Mouse (Mus musculus) intestine, postnatal 0 days (tissue): ENCODE data around the gene Rasl11a. TPM values are rescaled to one million over a fixed set of nuclear protein-coding genes. Genes with fewer than 3 reads are reported as not detected.

Experiments
- ATAC-seq: fragments of 200-750 bp; cut with Nextera tagmentation; 2 replicates; pipeline ENCODE4 v1.8.0; 2017; ENCODE audit warnings: mild to moderate bottlenecking, moderate TSS enrichment, moderate library complexity
- H3K27ac ChIP-seq: fragments of 300-500 bp; sonication (generic); 2 replicates; pipeline ENCODE4 v1.5.1; 2014; ENCODE audit warnings: mild to moderate bottlenecking, low read depth, low read length, moderate library complexity
- H3K27me3 ChIP-seq: fragments of 300-500 bp; sonication (generic); replicated peaks from 2 replicates; pipeline ENCODE4 v1.6.1; 2014; ENCODE audit warnings: low read length, mixed read lengths; ENCODE audit not compliant: control insufficient read depth, insufficient read depth
- H3K36me3 ChIP-seq: fragments of 300-500 bp; sonication (generic); 2 replicates; pipeline ENCODE4 v1.6.1; 2014; ENCODE audit warnings: mild to moderate bottlenecking, moderate library complexity; ENCODE audit not compliant: control insufficient read depth, insufficient read depth
- H3K4me1 ChIP-seq: fragments of 300-500 bp; sonication (generic); replicated peaks from 2 replicates; pipeline ENCODE4 v1.6.1; 2014; ENCODE audit warnings: antibody characterized with exemption, low read length, mixed read lengths; ENCODE audit not compliant: control insufficient read depth, insufficient read depth
- H3K4me2 ChIP-seq: fragments of 300-500 bp; sonication (generic); replicated peaks from 2 replicates; pipeline ENCODE4 v1.6.1; 2014; ENCODE audit warnings: low read depth, mild to moderate bottlenecking, moderate library complexity
- H3K4me3 ChIP-seq: fragments of 300-500 bp; sonication (generic); 2 replicates; pipeline ENCODE4 v1.5.1; 2014; ENCODE audit warnings: low read depth, low read length
- H3K9ac ChIP-seq: fragments of 300-500 bp; sonication (generic); 2 replicates; pipeline ENCODE4 v1.6.1; 2014; ENCODE audit warnings: mild to moderate bottlenecking, low read depth, low read length
- H3K9me3 ChIP-seq: fragments of 300-500 bp; sonication (generic); 2 replicates; pipeline ENCODE4 v1.6.1; 2016; ENCODE audit warnings: mixed run types; ENCODE audit not compliant: control insufficient read depth
- CTCF ChIP-seq: sonication (generic); IDR thresholded peaks from 2 replicates; pipeline ENCODE4 v1.5.1; 2016; ENCODE audit warnings: low read depth, mild to moderate bottlenecking, control low read depth, antibody characterized with exemption, moderate library complexity
- WGBS: fragments of 180-500 bp; shearing (Covaris S2); extraction: QIAGEN DNeasy Blood & Tissue Kit; methylation state at CpG from one replicate; pipeline ENCODE4 v1.1.7; 2014; 5-methylcytosine and 5-hydroxymethylcytosine counted together
- polyA plus RNA-seq: library from polyadenylated mRNA; unstranded; fragments of >200 nt; fragmentation: Nextera tagmentation; extraction: Ambion mirVana; gene quantifications from 2 replicates; pipeline ENCODE4 v1.2.1, GENCODE M21; 2015

Rasl11a gene
- polyA plus RNA-seq, 1 experiment from 2014 or later = 17.6 TPM

GRCm38 (mm10) chr5:146840422-146840821, 4.4 kb upstream of the Rasl11a start:
- no peak overlapping the region for H3K9ac ChIP-seq
- no peaks in the 10 kb centered on the region for H3K9me3 ChIP-seq
- no peak overlapping the region for H3K27ac ChIP-seq
- no peak for TF ChIP-seq CTCF
- no peaks in the 10 kb centered on the region for H3K4me1 ChIP-seq
- H3K36me3 ChIP-seq = peaks cover 26% of the 10 kb centered on the region
- H3K27me3 ChIP-seq = no peaks in the 10 kb centered on the region
- no peak overlapping the region for H3K4me2 ChIP-seq
- H3K4me3 ChIP-seq = no peak overlapping the region
- no peak for ATAC-seq
- 64% methylated on average over 4 of the region's 4 CpGs for WGBS

- Histone ChIP-seq H3K4me3 (no peak overlapping the region), H3K27ac (no peak overlapping the region), H3K9ac (no peak overlapping the region), H3K4me1 (no peaks in the 10 kb centered on the region), H3K9me3 (no peaks in the 10 kb centered on the region), H3K36me3 (peaks cover 17% of the 10 kb centered on the region), H3K4me2 (no peak overlapping the region), H3K27me3 (no peaks in the 10 kb centered on the region)
- no peak for ATAC-seq
- no peak for TF ChIP-seq CTCF
- 88% methylated on average over 5 of the region's 5 CpGs for WGBS
Observed at GRCm38 (mm10) chr5:146841301-146841700, 3.6 kb upstream of the Rasl11a start.

- H3K4me2 ChIP-seq = no peak overlapping the region
- no peaks in the 10 kb centered on the region for H3K4me1 ChIP-seq
- no peaks in the 10 kb centered on the region for H3K9me3 ChIP-seq
- H3K9ac ChIP-seq = no peak overlapping the region
- no peak for ATAC-seq
- no peak for TF ChIP-seq CTCF
- H3K4me3 ChIP-seq = no peak overlapping the region
- no peaks in the 10 kb centered on the region for H3K27me3 ChIP-seq
- WGBS = 74% methylated on average over 4 of the region's 4 CpGs
- H3K36me3 ChIP-seq = peaks cover 10% of the 10 kb centered on the region
- H3K27ac ChIP-seq = no peak overlapping the region
Observed at GRCm38 (mm10) chr5:146841996-146842395, 2.9 kb upstream of the Rasl11a start.

GRCm38 (mm10) chr5:146844301-146844941, 450 bp upstream of the Rasl11a start:
- H3K27ac ChIP-seq = no peak overlapping the region
- ATAC-seq = peak; percentile 18
- H3K4me1 ChIP-seq = no peaks in the 10 kb centered on the region
- peak overlapping the region; percentile 63 for H3K4me3 ChIP-seq
- WGBS = 19% methylated on average over 6 of the region's 6 CpGs
- peak; percentile 55 for TF ChIP-seq CTCF
- no peak overlapping the region for H3K9ac ChIP-seq
- no peaks in the 10 kb centered on the region for H3K27me3 ChIP-seq
- H3K36me3 ChIP-seq = no peaks in the 10 kb centered on the region
- H3K4me2 ChIP-seq = peak overlapping the region; percentile 99
- no peaks in the 10 kb centered on the region for H3K9me3 ChIP-seq

- peak overlapping the region; percentile 63; the same call in 1 of the 2 replicates for H3K4me3 ChIP-seq
- ATAC-seq = no peak
- no peaks in the 10 kb centered on the region for H3K4me1 ChIP-seq
- no peaks in the 10 kb centered on the region for H3K36me3 ChIP-seq
- 39% methylated on average over 2 of the region's 2 CpGs for WGBS
- H3K27ac ChIP-seq = no peak overlapping the region; the same call in 1 of the 2 replicates
- no peaks in the 10 kb centered on the region for H3K27me3 ChIP-seq
- H3K9me3 ChIP-seq = no peaks in the 10 kb centered on the region
- TF ChIP-seq CTCF = no peak
- H3K4me2 ChIP-seq = peak overlapping the region; percentile 99
- no peak overlapping the region for H3K9ac ChIP-seq
Observed at GRCm38 (mm10) chr5:146846489-146846888, 1.6 kb downstream of the Rasl11a start.

GRCm38 (mm10) chr5:146848936-146849582, 4.2 kb downstream of the Rasl11a start:
- Histone ChIP-seq H3K27me3 (no peaks in the 10 kb centered on the region), H3K9ac (no peak overlapping the region), H3K27ac (no peak overlapping the region), H3K36me3 (no peaks in the 10 kb centered on the region), H3K4me1 (no peaks in the 10 kb centered on the region), H3K9me3 (no peaks in the 10 kb centered on the region), H3K4me2 (no peak overlapping the region), H3K4me3 (no peak overlapping the region)
- TF ChIP-seq CTCF = no peak
- 83% methylated on average over 4 of the region's 4 CpGs for WGBS
- no peak for ATAC-seq
